Mouse (Mus musculus): ENCODE measurements around the gene Cchcr1. TPM values are rescaled to one million over a fixed set of nuclear protein-coding genes. Genes with fewer than 3 reads are reported as not detected.
A peak's percentile ranks its signal among the peaks of the same experiment; 100 is the strongest.
"Not testable (repeated sequence)": the region's sequence is repeated elsewhere in the genome, so short reads cannot be mapped to it uniquely, and the experiment has no call there.

Gene Cchcr1
- polyA plus RNA-seq (2016; fragmentation: Nextera tagmentation; extraction: Ambion mirVana) = 23.4 and 23.6 TPM in 2 replicates

DNA sequence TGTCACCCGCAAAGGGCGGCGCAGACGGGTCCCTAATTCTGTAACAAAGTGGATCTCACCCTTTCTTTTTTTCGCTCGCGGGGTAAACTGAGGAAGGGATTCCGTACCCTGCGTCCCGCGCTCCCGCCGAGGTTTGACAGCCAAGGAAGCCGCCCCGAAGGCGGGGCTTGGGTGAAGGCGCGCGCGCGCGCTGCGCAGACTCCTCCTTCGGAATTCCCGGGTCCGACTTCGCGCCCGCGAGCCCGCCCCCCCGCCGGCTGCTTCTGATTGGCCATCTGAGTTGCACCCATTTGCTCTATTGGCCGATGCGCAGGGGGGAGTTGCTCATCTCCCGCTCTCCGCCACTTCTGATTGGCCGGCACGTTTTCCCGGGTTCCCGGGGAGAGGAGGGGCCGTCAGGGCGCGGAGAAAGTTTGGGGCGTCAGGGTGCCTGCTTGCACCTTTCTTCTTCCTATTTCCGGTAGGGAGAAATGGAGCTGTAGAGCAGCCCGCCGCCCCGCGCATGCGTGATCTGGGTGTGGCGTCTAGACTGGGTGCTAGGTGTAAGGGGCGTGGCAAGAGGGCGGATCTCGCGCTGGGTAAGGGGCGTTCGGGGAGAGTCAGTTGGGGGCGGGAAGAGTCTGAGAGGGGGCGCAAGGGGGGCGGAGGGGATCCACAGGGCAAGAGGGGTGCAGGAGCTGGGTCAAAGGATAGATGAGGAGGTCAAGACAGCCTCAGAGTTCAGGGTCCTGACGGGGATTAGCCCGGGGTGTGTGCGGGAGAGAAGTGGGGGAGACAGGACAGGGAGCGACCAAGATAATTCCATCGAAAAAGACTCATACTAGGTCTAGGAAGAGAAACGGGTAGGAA, at the start of gene Cchcr1, which contains the start of gene Tcf19:
Gene Cchcr1, plus strand, starts transcription at position 449 of the 849 bp plus-strand sequence.
Gene Tcf19, minus strand, starts transcription at position 173 of the 849 bp plus-strand sequence.
- 1% methylated on average over 67 of the region's 67 CpGs for WGBS
- Histone ChIP-seq H3K4me3 (peak within 1 kb of the TSS; percentile 75), H3K27me3 (ENCODE audit: low read depth, poor library complexity, severe bottlenecking) (0 out of 2 replicates have a peak, but pooled peaks cover 8% of the 10 kb centered on the region), H3K27ac (replicated peaks) (peak within 1 kb of the TSS; percentile 88), H3K9me3 (replicated peaks) (no peaks in the 10 kb centered on the region), H3K36me3 (peaks cover 40% of the 10 kb centered on the region), H3K4me1 (peaks cover 39% of the 10 kb centered on the region)
- peak; percentile 99 for DNase-seq (ENCODE audit: low spot score)

GRCm38 (mm10) chr17:35468936-35469335, 48.0 kb upstream of the Cchcr1 start:
- H3K4me3 ChIP-seq; H3K9me3 ChIP-seq (replicated peaks); H3K27ac ChIP-seq (replicated peaks); DNase-seq (ENCODE audit: low spot score); H3K36me3 ChIP-seq: not testable (repeated sequence)
- H3K4me1 ChIP-seq = peaks cover 15% of the 10 kb centered on the region
- peaks cover 40% of the 10 kb centered on the region for H3K27me3 ChIP-seq (ENCODE audit: low read depth, poor library complexity, severe bottlenecking)
- WGBS = 78% methylated on average over 3 of the region's 3 CpGs

GRCm38 (mm10) chr17:35469842-35470751, 46.8 kb upstream of the Cchcr1 start, which contains the start of gene H2-Q10:
TSS of gene H2-Q10 (plus strand) at chr17:35470089.
- Histone ChIP-seq H3K27me3 (ENCODE audit: low read depth, poor library complexity, severe bottlenecking) (peaks cover 46% of the 10 kb centered on the region), H3K4me1 (peaks cover 15% of the 10 kb centered on the region), H3K9me3 (replicated peaks) (no peaks in the 10 kb centered on the region), H3K4me3 (peak within 1 kb of the TSS; percentile 60), H3K36me3 (no peaks in the 10 kb centered on the region), H3K27ac (replicated peaks) (0 out of 2 replicates have a peak within 1 kb of the TSS, but pooled peaks have one; percentile 42)
- 2% methylated on average over 80 of the region's 80 CpGs for WGBS
- peak; percentile 33 for DNase-seq (ENCODE audit: low spot score)

- whole genome bisulfite sequencing = 2% methylated on average over 9 of the region's 9 CpGs
These were observed 32.8 kb upstream of the Cchcr1 start for GRCm38 (mm10) chr17:35484066-35484465.

DNA sequence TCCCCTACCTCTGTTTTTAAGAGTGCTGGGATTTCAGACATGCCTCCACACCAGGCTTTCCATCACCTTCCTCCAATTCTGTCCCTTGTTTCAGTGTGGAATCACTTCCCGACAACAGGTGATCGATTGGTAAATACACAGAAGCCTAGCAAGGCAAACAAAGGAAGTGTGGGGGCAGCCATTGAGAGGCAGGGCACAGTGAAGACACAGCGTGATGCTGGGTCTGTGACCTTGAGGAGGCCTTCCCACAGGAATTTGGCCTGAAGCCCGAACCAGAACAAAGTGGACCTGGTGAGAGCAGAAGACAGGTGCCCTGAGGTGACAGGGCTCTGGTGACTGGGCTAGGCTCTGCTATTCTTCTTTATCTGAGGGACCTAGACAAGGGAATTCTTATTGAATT, 31.2 kb upstream of the Cchcr1 start:
- Histone ChIP-seq H3K9me3 (replicated peaks) (no peaks in the 10 kb centered on the region), H3K36me3 (no peaks in the 10 kb centered on the region), H3K27ac (replicated peaks) (0 out of 2 replicates have a peak overlapping the region, but pooled peaks have one; percentile 1), H3K4me1 (peaks cover 6% of the 10 kb centered on the region), H3K27me3 (ENCODE audit: low read depth, poor library complexity, severe bottlenecking) (no peaks in the 10 kb centered on the region), H3K4me3 (no peak overlapping the region)
- 52% methylated on average over 4 of the region's 4 CpGs for WGBS
- no peak for DNase-seq (ENCODE audit: low spot score)

More at GRCm38 (mm10) chr17:35484066-35484465, 32.8 kb upstream of the Cchcr1 start:
- H3K9me3 ChIP-seq (replicated peaks) = no peaks in the 10 kb centered on the region
- H3K27ac ChIP-seq (replicated peaks) = no peak overlapping the region
- peak; percentile 57 for DNase-seq (ENCODE audit: low spot score)
- H3K36me3 ChIP-seq = no peaks in the 10 kb centered on the region
- H3K27me3 ChIP-seq (ENCODE audit: low read depth, poor library complexity, severe bottlenecking) = no peaks in the 10 kb centered on the region
- H3K4me3 ChIP-seq = no peak overlapping the region
- H3K4me1 ChIP-seq = no peaks in the 10 kb centered on the region

- no peaks in the 10 kb centered on the region for H3K36me3 ChIP-seq
These were observed 30.2 kb upstream of the Cchcr1 start for GRCm38 (mm10) chr17:35486726-35487125.

DNA sequence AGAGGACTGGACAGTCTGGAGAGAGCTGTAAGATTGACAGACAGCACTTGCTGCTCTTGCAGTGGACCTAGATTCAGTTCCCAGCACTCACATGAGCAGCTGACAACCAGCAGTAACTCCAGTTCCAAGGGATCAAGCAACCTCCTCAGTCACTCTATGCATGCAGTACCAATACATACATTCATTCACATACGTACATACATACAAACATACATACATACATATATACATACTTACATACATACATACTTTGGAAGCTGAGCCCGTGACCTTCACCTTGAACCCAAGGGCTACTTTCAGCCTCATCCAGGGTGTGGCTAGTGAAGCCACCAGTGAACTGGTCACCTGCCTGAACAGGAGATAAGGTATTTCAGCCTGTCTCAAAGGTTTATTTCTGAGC, 28.9 kb upstream of the Cchcr1 start:
- H3K9me3 ChIP-seq (replicated peaks) = no peaks in the 10 kb centered on the region
- no peaks in the 10 kb centered on the region for H3K36me3 ChIP-seq
- H3K27me3 ChIP-seq (ENCODE audit: low read depth, poor library complexity, severe bottlenecking) = no peaks in the 10 kb centered on the region
- no peak overlapping the region for H3K27ac ChIP-seq (replicated peaks)
- 93% methylated on average over 2 of the region's 2 CpGs for whole genome bisulfite sequencing
- H3K4me3 ChIP-seq = no peak overlapping the region
- H3K4me1 ChIP-seq = peaks cover 6% of the 10 kb centered on the region
- DNase-seq (ENCODE audit: low spot score) = no peak

More at GRCm38 (mm10) chr17:35486726-35487125, 30.2 kb upstream of the Cchcr1 start:
- no peaks in the 10 kb centered on the region for H3K27me3 ChIP-seq (ENCODE audit: low read depth, poor library complexity, severe bottlenecking)
- 62% methylated on average over 10 of the region's 10 CpGs for WGBS
- H3K9me3 ChIP-seq (replicated peaks) = no peaks in the 10 kb centered on the region
- no peak overlapping the region for H3K27ac ChIP-seq (replicated peaks)
- no peak overlapping the region for H3K4me3 ChIP-seq
- no peak for DNase-seq (ENCODE audit: low spot score)
- peaks cover 6% of the 10 kb centered on the region for H3K4me1 ChIP-seq

- H3K4me1 ChIP-seq = peaks cover 6% of the 10 kb centered on the region
- DNase-seq (ENCODE audit: low spot score) = no peak
- 56% methylated on average over 5 of the region's 5 CpGs for WGBS
- H3K27ac ChIP-seq (replicated peaks) = no peak overlapping the region
- no peaks in the 10 kb centered on the region for H3K27me3 ChIP-seq (ENCODE audit: low read depth, poor library complexity, severe bottlenecking)
- H3K36me3 ChIP-seq = no peaks in the 10 kb centered on the region
- H3K9me3 ChIP-seq (replicated peaks) = no peaks in the 10 kb centered on the region
- H3K4me3 ChIP-seq = no peak overlapping the region
These were observed 26.6 kb upstream of the Cchcr1 start for GRCm38 (mm10) chr17:35490320-35490719.

DNA sequence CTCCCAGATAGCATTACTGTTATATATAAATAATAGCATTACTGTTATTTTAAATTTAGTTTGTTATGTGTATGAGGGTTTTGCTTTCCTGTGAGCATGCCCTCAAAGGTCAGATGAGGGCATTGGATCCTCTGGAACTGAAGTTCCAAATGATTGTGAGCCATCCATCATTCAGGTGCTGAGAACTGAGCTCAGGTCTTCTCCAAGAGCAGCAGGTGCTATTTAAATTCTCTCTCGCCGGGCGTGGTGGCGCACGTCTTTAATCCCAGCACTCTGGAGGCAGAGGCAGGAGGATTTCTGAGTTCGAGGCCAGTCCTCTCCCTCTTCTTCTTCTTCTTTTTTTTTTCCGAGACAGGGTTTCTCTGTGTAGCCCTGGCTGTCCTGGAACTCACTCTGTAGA, 19.8 kb upstream of the Cchcr1 start:
- H3K36me3 ChIP-seq = no peaks in the 10 kb centered on the region
- H3K9me3 ChIP-seq (replicated peaks) = no peaks in the 10 kb centered on the region
- peaks cover 2% of the 10 kb centered on the region for H3K4me1 ChIP-seq
- H3K4me3 ChIP-seq = no peak overlapping the region
- H3K27me3 ChIP-seq (ENCODE audit: low read depth, poor library complexity, severe bottlenecking) = 0 out of 2 replicates have a peak, but pooled peaks cover 12% of the 10 kb centered on the region
- DNase-seq (ENCODE audit: low spot score) = no peak
- no peak overlapping the region for H3K27ac ChIP-seq (replicated peaks)
- 94% methylated on average over 7 of the region's 7 CpGs for whole genome bisulfite sequencing

GRCm38 (mm10) chr17:35502226-35502625, 14.7 kb upstream of the Cchcr1 start:
- Histone ChIP-seq H3K27me3 (ENCODE audit: low read depth, poor library complexity, severe bottlenecking) (peaks cover 61% of the 10 kb centered on the region), H3K4me3 (no peak overlapping the region), H3K27ac (replicated peaks) (no peak overlapping the region), H3K4me1 (peaks cover 29% of the 10 kb centered on the region), H3K36me3 (no peaks in the 10 kb centered on the region), H3K9me3 (replicated peaks) (no peaks in the 10 kb centered on the region)
- DNase-seq (ENCODE audit: low spot score) = no peak
- 1% methylated on average over 6 of the region's 6 CpGs for WGBS

DNA sequence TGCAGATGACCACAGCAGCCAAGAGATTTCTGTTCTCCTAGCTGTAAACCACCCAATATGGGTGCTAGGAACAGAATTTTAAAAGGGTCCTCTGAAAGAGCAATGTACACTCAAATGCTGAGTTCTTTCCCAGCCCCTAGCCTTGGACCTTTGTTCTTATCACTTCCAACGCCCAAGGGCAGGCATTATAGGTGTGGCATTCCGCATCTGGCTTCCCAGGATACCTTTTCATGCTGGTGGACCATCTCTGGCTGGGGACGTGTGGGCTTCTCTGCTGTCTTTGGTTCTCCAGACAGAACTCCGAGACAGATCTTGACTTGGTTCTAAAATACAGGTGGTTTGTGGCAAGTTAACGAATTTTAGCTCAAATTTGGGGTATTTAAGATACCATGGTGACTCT, 14.1 kb upstream of the Cchcr1 start:
- H3K27me3 ChIP-seq (ENCODE audit: low read depth, poor library complexity, severe bottlenecking) = peaks cover 67% of the 10 kb centered on the region
- no peak overlapping the region for H3K27ac ChIP-seq (replicated peaks)
- no peaks in the 10 kb centered on the region for H3K36me3 ChIP-seq
- H3K4me1 ChIP-seq = peaks cover 32% of the 10 kb centered on the region
- H3K9me3 ChIP-seq (replicated peaks) = no peaks in the 10 kb centered on the region
- H3K4me3 ChIP-seq = no peak overlapping the region
- DNase-seq (ENCODE audit: low spot score) = no peak
- 28% methylated on average over 5 of the region's 5 CpGs for WGBS

- Histone ChIP-seq H3K4me1 (peaks cover 33% of the 10 kb centered on the region), H3K27ac (replicated peaks) (no peak overlapping the region), H3K4me3 (no peak overlapping the region), H3K9me3 (replicated peaks) (no peaks in the 10 kb centered on the region), H3K27me3 (ENCODE audit: low read depth, poor library complexity, severe bottlenecking) (peaks cover 78% of the 10 kb centered on the region), H3K36me3 (no peaks in the 10 kb centered on the region)
- no peak for DNase-seq (ENCODE audit: low spot score)
- 20% methylated on average over 5 of the region's 5 CpGs for whole genome bisulfite sequencing
These were observed 13.1 kb upstream of the Cchcr1 start for GRCm38 (mm10) chr17:35503849-35504248.
